Mouse (Mus musculus): ENCODE data around the gene Hils1. TPM values are rescaled to one million over a fixed set of nuclear protein-coding genes. Genes with fewer than 3 reads are reported as not detected.

The Hils1 gene
- polyA plus RNA-seq, 1 experiment from 2014 or later: not detected

GRCm38 (mm10) chr11:95002705-95003104, 35.3 kb downstream of the Hils1 start:
- no peak overlapping the region for H3K27ac ChIP-seq (ENCODE audit: low read depth)
- H3K4me3 ChIP-seq (ENCODE audit: low read depth, low read length): no peak overlapping the region
- DNase-seq (no peak), ATAC-seq (ENCODE audit: insufficient read depth) (no peak)
- H3K9me3 ChIP-seq (ENCODE audit: low read depth, low read length): no peaks in the 10 kb centered on the region
- H3K27me3 ChIP-seq (ENCODE audit: insufficient read depth, low read length): no peaks in the 10 kb centered on the region
- H3K36me3 ChIP-seq (ENCODE audit: insufficient read depth): peaks cover 82% of the 10 kb centered on the region
- H3K4me2 ChIP-seq: no peak overlapping the region
- 94% methylated on average over 8 of the region's 8 CpGs for WGBS
- 0 out of 2 replicates have a peak, but pooled peaks cover 4% of the 10 kb centered on the region for H3K4me1 ChIP-seq (ENCODE audit: insufficient read depth)
- no peak for TF ChIP-seq CTCF (IDR thresholded peaks at IDR 0.05; ENCODE audit: low read depth)
- H3K9ac ChIP-seq: no peak overlapping the region

DNA sequence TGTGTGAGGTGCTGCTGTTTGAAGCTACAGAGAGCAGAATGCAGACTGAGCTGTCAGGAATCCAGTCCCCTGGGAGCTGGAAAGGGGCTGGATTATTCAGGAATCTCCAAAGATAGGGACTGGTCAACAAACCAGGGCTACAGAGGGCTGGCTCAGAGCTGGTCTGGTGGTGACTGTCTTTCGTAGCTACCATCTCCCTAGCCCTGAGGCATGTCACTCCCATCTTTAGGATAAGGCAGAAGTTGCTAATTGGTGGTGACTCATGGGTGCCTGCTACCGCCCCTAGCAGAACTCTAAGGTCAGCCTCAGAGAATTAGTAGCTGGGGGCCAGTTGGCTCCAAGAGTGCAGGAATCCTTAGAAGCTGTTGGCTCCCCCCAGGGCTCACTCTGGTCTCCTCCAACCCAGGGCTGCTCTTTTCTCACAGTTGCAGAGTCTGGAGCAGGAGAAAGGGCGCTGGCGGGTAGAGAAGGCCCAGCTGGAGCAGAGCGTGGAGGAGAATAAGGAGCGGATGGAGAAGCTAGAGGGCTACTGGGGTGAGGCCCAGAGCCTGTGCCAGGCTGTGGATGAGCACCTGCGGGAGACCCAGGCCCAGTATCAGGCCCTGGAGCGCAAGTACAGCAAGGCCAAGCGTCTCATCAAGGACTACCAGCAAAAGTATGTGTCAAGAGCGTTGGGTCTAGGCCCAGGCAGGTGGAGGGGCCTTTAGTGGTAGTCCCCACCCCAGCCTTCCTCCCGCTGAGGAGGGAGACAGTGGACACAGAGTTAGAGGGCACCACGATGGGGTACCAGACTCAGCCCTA, 36.9 kb downstream of the Hils1 start:
- ATAC-seq (ENCODE audit: insufficient read depth) (no peak), DNase-seq (no peak)
- H3K4me1 ChIP-seq (ENCODE audit: insufficient read depth): peaks cover 16% of the 10 kb centered on the region; the same call in 1 of the 2 replicates
- 75% methylated on average over 12 of the region's 12 CpGs for WGBS
- no peak for TF ChIP-seq CTCF (IDR thresholded peaks at IDR 0.05; ENCODE audit: low read depth)
- H3K4me2 ChIP-seq: no peak overlapping the region
- no peak overlapping the region for H3K4me3 ChIP-seq (ENCODE audit: low read depth, low read length)
- H3K9me3 ChIP-seq (ENCODE audit: low read depth, low read length): no peaks in the 10 kb centered on the region
- no peak overlapping the region for H3K27ac ChIP-seq (ENCODE audit: low read depth)
- H3K27me3 ChIP-seq (ENCODE audit: insufficient read depth, low read length): no peaks in the 10 kb centered on the region
- peaks cover 66% of the 10 kb centered on the region for H3K36me3 ChIP-seq (ENCODE audit: insufficient read depth)
- no peak overlapping the region for H3K9ac ChIP-seq

DNA sequence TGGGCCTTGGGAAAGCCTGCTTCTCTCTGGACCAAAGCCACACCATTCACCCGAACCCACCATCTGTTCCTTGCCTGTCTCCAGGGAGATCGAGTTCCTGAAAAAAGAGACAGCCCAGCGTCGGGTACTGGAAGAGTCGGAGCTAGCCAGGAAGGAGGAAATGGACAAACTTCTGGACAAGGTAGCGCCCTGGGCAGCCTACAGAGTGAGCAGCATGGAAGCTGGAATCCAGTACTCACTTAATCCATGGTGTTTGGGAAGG, 37.5 kb downstream of the Hils1 start:
- no peak overlapping the region for H3K27ac ChIP-seq (ENCODE audit: low read depth)
- no peaks in the 10 kb centered on the region for H3K27me3 ChIP-seq (ENCODE audit: insufficient read depth, low read length)
- TF ChIP-seq CTCF (IDR thresholded peaks at IDR 0.05; ENCODE audit: low read depth): no peak
- WGBS: 58% methylated on average over 6 of the region's 6 CpGs
- ATAC-seq (ENCODE audit: insufficient read depth) (no peak), DNase-seq (no peak)
- no peaks in the 10 kb centered on the region for H3K9me3 ChIP-seq (ENCODE audit: low read depth, low read length)
- peaks cover 16% of the 10 kb centered on the region; the same call in 1 of the 2 replicates for H3K4me1 ChIP-seq (ENCODE audit: insufficient read depth)
- peaks cover 61% of the 10 kb centered on the region for H3K36me3 ChIP-seq (ENCODE audit: insufficient read depth)
- no peak overlapping the region for H3K4me2 ChIP-seq
- no peak overlapping the region for H3K9ac ChIP-seq
- H3K4me3 ChIP-seq (ENCODE audit: low read depth, low read length): no peak overlapping the region

GRCm38 (mm10) chr11:95006038-95006437, 38.6 kb downstream of the Hils1 start:
- DNase-seq (peak; percentile 30), ATAC-seq (ENCODE audit: insufficient read depth) (no peak)
- H3K4me2 ChIP-seq: peak overlapping the region; percentile 76
- 40% methylated on average over 4 of the region's 4 CpGs for WGBS
- H3K36me3 ChIP-seq (ENCODE audit: insufficient read depth): peaks cover 49% of the 10 kb centered on the region
- peak overlapping the region; percentile 53; the same call in 1 of the 2 replicates for H3K9ac ChIP-seq
- H3K9me3 ChIP-seq (ENCODE audit: low read depth, low read length): no peaks in the 10 kb centered on the region
- H3K4me1 ChIP-seq (ENCODE audit: insufficient read depth): peaks cover 16% of the 10 kb centered on the region; the same call in 1 of the 2 replicates
- H3K4me3 ChIP-seq (ENCODE audit: low read depth, low read length): peak overlapping the region; percentile 39; the same call in 1 of the 2 replicates
- H3K27ac ChIP-seq (ENCODE audit: low read depth): peak overlapping the region; percentile 71
- no peak for TF ChIP-seq CTCF (IDR thresholded peaks at IDR 0.05; ENCODE audit: low read depth)
- no peaks in the 10 kb centered on the region for H3K27me3 ChIP-seq (ENCODE audit: insufficient read depth, low read length)

- peak; percentile 93 for DNase-seq
- Histone ChIP-seq H3K9ac (peak overlapping the region; percentile 53), H3K36me3 (ENCODE audit: insufficient read depth) (peaks cover 44% of the 10 kb centered on the region), H3K4me3 (ENCODE audit: low read depth, low read length) (peak overlapping the region; percentile 39), H3K27me3 (ENCODE audit: insufficient read depth, low read length) (no peaks in the 10 kb centered on the region), H3K4me1 (ENCODE audit: insufficient read depth) (peaks cover 18% of the 10 kb centered on the region; the same call in 1 of the 2 replicates), H3K4me2 (peak overlapping the region; percentile 76), H3K27ac (ENCODE audit: low read depth) (peak overlapping the region; percentile 71), H3K9me3 (ENCODE audit: low read depth, low read length) (no peaks in the 10 kb centered on the region)
- ATAC-seq (ENCODE audit: insufficient read depth): peak; percentile 40
- WGBS: under 1% methylated on average over 27 of the region's 27 CpGs
- 0 out of 2 replicates have a peak, but pooled peaks have one; percentile 7 for TF ChIP-seq CTCF (IDR thresholded peaks at IDR 0.05; ENCODE audit: low read depth)
Measured at GRCm38 (mm10) chr11:95006525-95007219, 39.3 kb downstream of the Hils1 start.

DNA sequence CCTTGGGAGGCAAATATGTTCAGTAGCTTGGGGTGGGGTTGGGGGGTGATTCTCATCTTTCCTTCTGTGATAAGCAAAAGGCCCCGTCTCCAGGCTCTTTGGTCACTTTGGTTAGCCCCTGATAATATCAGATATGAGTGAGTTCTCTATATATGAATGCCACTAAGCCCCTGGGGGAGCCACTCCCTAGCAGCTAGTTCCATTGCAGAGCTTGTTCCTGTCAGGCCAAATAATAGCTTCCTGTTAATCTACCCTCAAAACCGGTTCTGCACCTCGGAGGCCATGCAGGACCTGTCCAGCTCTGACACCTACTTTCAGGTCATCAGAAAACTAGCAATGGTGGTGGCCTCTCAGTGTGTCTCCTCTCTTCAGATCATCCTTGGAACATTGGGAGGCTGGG, 40.0 kb downstream of the Hils1 start:
- ATAC-seq (ENCODE audit: insufficient read depth): no peak
- no peak for DNase-seq
- Histone ChIP-seq H3K9ac (no peak overlapping the region), H3K4me3 (ENCODE audit: low read depth, low read length) (no peak overlapping the region), H3K27me3 (ENCODE audit: insufficient read depth, low read length) (no peaks in the 10 kb centered on the region), H3K27ac (ENCODE audit: low read depth) (no peak overlapping the region), H3K36me3 (ENCODE audit: insufficient read depth) (peaks cover 36% of the 10 kb centered on the region), H3K4me2 (peak overlapping the region; percentile 76), H3K4me1 (ENCODE audit: insufficient read depth) (peaks cover 22% of the 10 kb centered on the region; the same call in 1 of the 2 replicates), H3K9me3 (ENCODE audit: low read depth, low read length) (no peaks in the 10 kb centered on the region)
- no peak for TF ChIP-seq CTCF (IDR thresholded peaks at IDR 0.05; ENCODE audit: low read depth)
- WGBS: 51% methylated on average over 3 of the region's 3 CpGs
